Mouse (Mus musculus): ENCODE data around the gene Frrs1l. TPM values are rescaled to one million over a fixed set of nuclear protein-coding genes. Genes with fewer than 3 reads are reported as not detected.

Gene Frrs1l
- polyA plus RNA-seq, 1 experiment: under 0.01 TPM

DNA sequence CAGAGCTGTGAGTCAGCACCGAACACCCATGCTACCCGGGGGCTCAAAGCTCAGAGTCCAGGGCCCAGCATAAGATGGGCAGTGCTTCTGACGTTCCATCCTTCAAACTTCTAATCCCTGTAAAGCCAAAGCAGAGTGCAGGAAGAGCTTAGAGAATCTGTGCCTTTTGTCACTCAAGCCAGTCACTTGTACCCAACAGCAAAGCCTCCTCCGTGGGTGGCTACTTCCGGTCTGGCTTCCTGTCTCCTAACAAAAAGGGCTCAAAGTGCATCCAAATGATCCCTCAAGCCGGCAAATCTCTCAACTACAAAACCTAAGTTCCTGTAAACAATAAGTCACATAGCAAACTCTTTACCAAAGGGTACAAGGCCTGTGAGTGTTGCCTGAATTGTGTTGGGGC lies 40.7 kb downstream of the Frrs1l start:
- Histone ChIP-seq H3K79me2 (ENCODE audit: control insufficient read depth, insufficient read depth) (peaks cover 27% of the 10 kb centered on the region), H3K27me3 (ENCODE audit: control insufficient read depth, insufficient read depth, insufficient read length) (no peaks in the 10 kb centered on the region), H3K36me3 (ENCODE audit: control insufficient read depth, insufficient read depth) (no peaks in the 10 kb centered on the region), H3K4me3 (ENCODE audit: insufficient read depth, poor library complexity, severe bottlenecking) (no peak overlapping the region), H3K79me3 (ENCODE audit: low read depth) (peaks cover 21% of the 10 kb centered on the region), H3ac (ENCODE audit: control insufficient read depth, insufficient read length, low read depth) (no peak overlapping the region)
- TF ChIP-seq USF1 (IDR thresholded peaks at IDR 0.05; ENCODE audit: low read depth) (no peak), CTCF (IDR thresholded peaks at IDR 0.05; ENCODE audit: control insufficient read depth, insufficient read depth, insufficient read length) (no peak), MYOD1 (IDR thresholded peaks at IDR 0.05; ENCODE audit: control insufficient read depth, insufficient read length, low read depth) (no peak), CEBPB (IDR thresholded peaks at IDR 0.05; ENCODE audit: low read depth) (no peak), MAX (IDR thresholded peaks at IDR 0.05) (no peak), MYOG (IDR thresholded peaks at IDR 0.05; ENCODE audit: control insufficient read depth, extremely low read depth, insufficient read length) (no peak), FOSL1 (IDR thresholded peaks at IDR 0.05; ENCODE audit: insufficient read depth, low read length, poor library complexity, severe bottlenecking) (no peak)

- TF ChIP-seq FOSL1 (IDR thresholded peaks at IDR 0.05; ENCODE audit: insufficient read depth, low read length, poor library complexity, severe bottlenecking): no peak
- peak; percentile 84 for TF ChIP-seq MAX (IDR thresholded peaks at IDR 0.05)
- Histone ChIP-seq H3K79me2 (ENCODE audit: control insufficient read depth, insufficient read depth) (peaks cover 52% of the 10 kb centered on the region), H3K4me3 (ENCODE audit: insufficient read depth, poor library complexity, severe bottlenecking) (peak within 1 kb of the TSS; percentile 76), H3K27me3 (ENCODE audit: control insufficient read depth, insufficient read depth, insufficient read length) (no peaks in the 10 kb centered on the region), H3K36me3 (ENCODE audit: control insufficient read depth, insufficient read depth) (no peaks in the 10 kb centered on the region), H3ac (ENCODE audit: control insufficient read depth, insufficient read length, low read depth) (peak within 1 kb of the TSS; percentile 92), H3K79me3 (ENCODE audit: low read depth) (peaks cover 45% of the 10 kb centered on the region)
These were observed 43.2 kb downstream of the Frrs1l start, which contains the start of gene Tmem245 for GRCm38 (mm10) chr4:56946641-56947640. TSS of gene Tmem245 (minus strand) at chr4:56947437.

DNA sequence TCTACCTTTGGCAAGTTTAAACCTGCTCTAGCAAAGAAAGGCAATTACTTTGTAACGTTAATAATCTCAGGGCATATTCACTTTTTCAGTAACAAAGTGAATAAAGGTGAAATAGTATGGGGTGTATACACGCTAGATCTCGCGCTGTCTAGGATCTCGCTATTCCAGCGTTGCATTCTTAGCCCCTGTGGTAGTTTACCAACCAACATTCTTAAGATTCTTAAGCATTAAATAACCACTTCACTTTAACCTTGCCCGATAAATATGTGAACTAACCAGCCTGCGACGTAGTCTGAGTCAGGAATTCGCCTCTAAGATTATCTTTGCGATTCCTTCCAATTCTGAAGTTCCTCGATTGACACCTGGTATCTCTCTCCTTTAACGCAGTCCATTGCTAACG lies 44.0 kb downstream of the Frrs1l start:
- TF ChIP-seq CTCF (IDR thresholded peaks at IDR 0.05; ENCODE audit: control insufficient read depth, insufficient read depth, insufficient read length) (no peak), MYOG (IDR thresholded peaks at IDR 0.05; ENCODE audit: control insufficient read depth, extremely low read depth, insufficient read length) (no peak), CEBPB (IDR thresholded peaks at IDR 0.05; ENCODE audit: low read depth) (no peak), FOSL1 (IDR thresholded peaks at IDR 0.05; ENCODE audit: insufficient read depth, low read length, poor library complexity, severe bottlenecking) (no peak), MAX (IDR thresholded peaks at IDR 0.05) (no peak)
- Histone ChIP-seq H3K79me3 (ENCODE audit: low read depth) (peaks cover 52% of the 10 kb centered on the region), H3K27me3 (ENCODE audit: control insufficient read depth, insufficient read depth, insufficient read length) (no peaks in the 10 kb centered on the region), H3K36me3 (ENCODE audit: control insufficient read depth, insufficient read depth) (no peaks in the 10 kb centered on the region), H3K79me2 (ENCODE audit: control insufficient read depth, insufficient read depth) (peaks cover 60% of the 10 kb centered on the region), H3ac (ENCODE audit: control insufficient read depth, insufficient read length, low read depth) (peak overlapping the region; percentile 92), H3K4me3 (ENCODE audit: insufficient read depth, poor library complexity, severe bottlenecking) (peak overlapping the region; percentile 76)

DNA sequence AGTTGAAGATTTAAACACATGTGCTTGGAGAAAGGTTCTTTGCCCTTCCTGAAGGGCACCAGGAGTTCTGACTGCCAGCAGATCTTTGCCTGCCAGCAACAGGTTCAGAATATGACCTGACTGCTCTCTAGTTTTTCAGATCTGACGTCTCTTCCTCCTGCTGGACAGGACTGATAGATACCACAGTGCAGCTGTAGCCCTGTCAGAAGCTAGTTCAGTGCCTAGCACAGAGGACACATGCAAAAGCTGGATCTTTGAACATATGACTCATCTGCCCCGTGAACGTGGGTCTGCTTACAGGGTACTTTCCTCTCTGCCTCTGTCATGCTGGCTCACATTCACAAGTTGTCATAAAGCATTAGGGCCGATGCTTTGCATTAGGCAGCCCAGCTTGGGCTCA lies 45.9 kb downstream of the Frrs1l start:
- Histone ChIP-seq H3K4me3 (ENCODE audit: insufficient read depth, poor library complexity, severe bottlenecking) (no peak overlapping the region), H3K79me3 (ENCODE audit: low read depth) (peaks cover 71% of the 10 kb centered on the region), H3K36me3 (ENCODE audit: control insufficient read depth, insufficient read depth) (no peaks in the 10 kb centered on the region), H3K27me3 (ENCODE audit: control insufficient read depth, insufficient read depth, insufficient read length) (no peaks in the 10 kb centered on the region), H3ac (ENCODE audit: control insufficient read depth, insufficient read length, low read depth) (no peak overlapping the region), H3K79me2 (ENCODE audit: control insufficient read depth, insufficient read depth) (peaks cover 79% of the 10 kb centered on the region)
- TF ChIP-seq CTCF (IDR thresholded peaks at IDR 0.05; ENCODE audit: control insufficient read depth, insufficient read depth, insufficient read length) (no peak), FOSL1 (IDR thresholded peaks at IDR 0.05; ENCODE audit: insufficient read depth, low read length, poor library complexity, severe bottlenecking) (no peak), MYOG (IDR thresholded peaks at IDR 0.05; ENCODE audit: control insufficient read depth, extremely low read depth, insufficient read length) (no peak), MYOD1 (IDR thresholded peaks at IDR 0.05; ENCODE audit: control insufficient read depth, insufficient read length, low read depth) (no peak), MAX (IDR thresholded peaks at IDR 0.05) (no peak), CEBPB (IDR thresholded peaks at IDR 0.05; ENCODE audit: low read depth) (no peak), USF1 (IDR thresholded peaks at IDR 0.05; ENCODE audit: low read depth) (no peak)

GRCm38 (mm10) chr4:56943258-56943657 lies 46.9 kb downstream of the Frrs1l start:
- Histone ChIP-seq H3K4me3 (ENCODE audit: insufficient read depth, poor library complexity, severe bottlenecking) (no peak overlapping the region), H3K36me3 (ENCODE audit: control insufficient read depth, insufficient read depth) (no peaks in the 10 kb centered on the region), H3K79me2 (ENCODE audit: control insufficient read depth, insufficient read depth) (peaks cover 89% of the 10 kb centered on the region), H3K79me3 (ENCODE audit: low read depth) (peaks cover 79% of the 10 kb centered on the region), H3K27me3 (ENCODE audit: control insufficient read depth, insufficient read depth, insufficient read length) (no peaks in the 10 kb centered on the region), H3ac (ENCODE audit: control insufficient read depth, insufficient read length, low read depth) (no peak overlapping the region)
- TF ChIP-seq CTCF (IDR thresholded peaks at IDR 0.05; ENCODE audit: control insufficient read depth, insufficient read depth, insufficient read length) (no peak), MAX (IDR thresholded peaks at IDR 0.05) (no peak), FOSL1 (IDR thresholded peaks at IDR 0.05; ENCODE audit: insufficient read depth, low read length, poor library complexity, severe bottlenecking) (no peak), USF1 (IDR thresholded peaks at IDR 0.05; ENCODE audit: low read depth) (no peak), MYOD1 (IDR thresholded peaks at IDR 0.05; ENCODE audit: control insufficient read depth, insufficient read length, low read depth) (no peak), CEBPB (IDR thresholded peaks at IDR 0.05; ENCODE audit: low read depth) (no peak), MYOG (IDR thresholded peaks at IDR 0.05; ENCODE audit: control insufficient read depth, extremely low read depth, insufficient read length) (no peak)

Data from C2C12 (cell line).